9 mouse cellular contexts compared by ENCODE assay signal in genomic region chr14:48990471-48991143, GRCm38 (mm10).
DNase-seq lines count a peak whose midpoint lies in the region; ATAC-seq and TF ChIP-seq lines count a peak whose summit lies in the region.
"Had no signal": no experiment of that assay in that cellular context is flagged by ENCODE, and none has a peak within 500 bp of the region (broad histone marks: within the 10 kb centered on the region; RNA-seq: fewer than 3 reads in every experiment).

No protein-coding gene starts in this region.

- intact Hi-C loops in heart, postnatal 14 days (cut with DNase I): no loop called here

- no peaks in the 10 kb centered on the region for H3K36me3 ChIP-seq in ES-Bruce4 (ENCODE audit: control insufficient read depth, insufficient read depth, low read length, poor library complexity, severe bottlenecking)
- no peaks in the 10 kb centered on the region for H3K36me3 ChIP-seq in forebrain, embryonic 16.5 days (ENCODE audit: control insufficient read depth, insufficient read depth)
- H3K36me3 ChIP-seq in liver, adult 2 months (ENCODE audit: control insufficient read depth, insufficient read depth, low read length): no peaks in the 10 kb centered on the region
- H3K36me3 ChIP-seq in neural tube, embryonic 14.5 days (ENCODE audit: control insufficient read depth, insufficient read depth, low read length): no peaks in the 10 kb centered on the region
- H3K36me3 ChIP-seq: liver, embryonic 13.5 days had no signal

- TF ChIP-seq CTCF in ES-Bruce4 (IDR thresholded peaks at IDR 0.05; ENCODE audit: low read depth, low read length): peak; percentile 18
- 0 out of 2 replicates have a peak, but pooled peaks have one; percentile 20 for TF ChIP-seq CTCF in liver, adult 2 months (IDR thresholded peaks at IDR 0.05; ENCODE audit: low read depth, low read length)

- H3K4me3 ChIP-seq in ES-Bruce4 (ENCODE audit: low read depth, low read length): no peak overlapping the region
- H3K4me3 ChIP-seq in forebrain, embryonic 16.5 days (replicated peaks; ENCODE audit: low read length): no peak overlapping the region
- H3K4me3 ChIP-seq in liver, adult 2 months (ENCODE audit: insufficient read depth, low read depth, low read length): no peak overlapping the region
- H3K4me3 ChIP-seq in neural tube, embryonic 14.5 days (ENCODE audit: low read depth, low read length): no peak overlapping the region
- H3K4me3 ChIP-seq: liver, embryonic 13.5 days had no signal

- H3K9me3 ChIP-seq in ES-Bruce4 (replicated peaks; ENCODE audit: control insufficient read depth, insufficient read depth, low read length, poor library complexity, severe bottlenecking): no peaks in the 10 kb centered on the region
- H3K9me3 ChIP-seq in forebrain, embryonic 16.5 days (ENCODE audit: control insufficient read depth, low read length): no peaks in the 10 kb centered on the region
- no peaks in the 10 kb centered on the region for H3K9me3 ChIP-seq in neural tube, embryonic 14.5 days (ENCODE audit: control insufficient read depth, low read length)
- H3K9me3 ChIP-seq: liver, embryonic 13.5 days had no signal

- peak; percentile 77 for DNase-seq in cerebellum, adult 9-10 months
- DNase-seq in heart, postnatal 14 days: peak; percentile 36 to 66
- peak; percentile 46 to 54 for DNase-seq in kidney, postnatal 25 days
- DNase-seq in liver, adult 2 months (ENCODE audit: extremely low read depth, low read depth, low spot score): peak; percentile 21
- DNase-seq in yolk sac, embryonic 10.5 days (ENCODE audit: low spot score): peak; percentile 16
- DNase-seq: liver, embryonic 13.5 days had no signal

- TF ChIP-seq POLR2A in ES-Bruce4 (IDR thresholded peaks at IDR 0.05; ENCODE audit: insufficient read depth, low read length): no peak
- TF ChIP-seq POLR2A in liver, adult 2 months (IDR thresholded peaks at IDR 0.05; ENCODE audit: extremely low read depth, insufficient read depth, low read length): no peak

- H3K4me2 ChIP-seq in forebrain, embryonic 16.5 days (ENCODE audit: low read length): peak overlapping the region; percentile 46
- H3K4me2 ChIP-seq in neural tube, embryonic 14.5 days (ENCODE audit: low read depth, low read length): peak overlapping the region; percentile 32
- H3K4me2 ChIP-seq: liver, embryonic 13.5 days had no signal

- H3K79me2 ChIP-seq in liver, adult 2 months (ENCODE audit: control insufficient read depth, insufficient read depth, low read length): no peaks in the 10 kb centered on the region

- WGBS in forebrain, embryonic 16.5 days: 2% methylated on average over 17 of the region's 17 CpGs
- 15% methylated on average over 17 of the region's 17 CpGs for WGBS in liver, adult 2 months
- 16% methylated on average over 17 of the region's 17 CpGs for WGBS in neural tube, embryonic 14.5 days

- H3K27ac ChIP-seq in ES-Bruce4 (ENCODE audit: insufficient read depth, low read length): no peak overlapping the region
- no peak overlapping the region for H3K27ac ChIP-seq in forebrain, embryonic 16.5 days (ENCODE audit: low read length)
- H3K27ac ChIP-seq in liver, adult 2 months (replicated peaks; ENCODE audit: insufficient read depth, low read depth, low read length): no peak overlapping the region
- H3K27ac ChIP-seq in neural tube, embryonic 14.5 days (ENCODE audit: low read depth, low read length): no peak overlapping the region
- H3K27ac ChIP-seq: liver, embryonic 13.5 days had no signal

- H3K9ac ChIP-seq in ES-Bruce4 (ENCODE audit: low read depth, poor library complexity, severe bottlenecking): peak overlapping the region; percentile 5; the same call in 1 of the 2 replicates
- no peak overlapping the region for H3K9ac ChIP-seq in forebrain, embryonic 16.5 days (replicated peaks; ENCODE audit: low read depth, low read length)
- H3K9ac ChIP-seq in liver, adult 2 months (ENCODE audit: low read depth, low read length): no peak overlapping the region
- H3K9ac ChIP-seq in neural tube, embryonic 14.5 days (replicated peaks; ENCODE audit: low read depth, low read length): no peak overlapping the region
- H3K9ac ChIP-seq: liver, embryonic 13.5 days had no signal

- ATAC-seq in forebrain, embryonic 16.5 days: peak; percentile 97
- ATAC-seq in neural tube, embryonic 14.5 days (ENCODE audit: low read depth): peak; percentile 94

- no peak for TF ChIP-seq EP300 in ES-Bruce4 (IDR thresholded peaks at IDR 0.05; ENCODE audit: insufficient read depth, low read depth, low read length)

- H3K4me1 ChIP-seq in ES-Bruce4 (ENCODE audit: control insufficient read depth, insufficient read depth, low read length): no peaks in the 10 kb centered on the region
- H3K4me1 ChIP-seq in forebrain, embryonic 16.5 days (replicated peaks; ENCODE audit: control insufficient read depth, insufficient read depth, low read length): peaks cover 10% of the 10 kb centered on the region
- H3K4me1 ChIP-seq in liver, adult 2 months (ENCODE audit: control insufficient read depth, insufficient read depth, low read length): no peaks in the 10 kb centered on the region
- no peaks in the 10 kb centered on the region for H3K4me1 ChIP-seq in neural tube, embryonic 14.5 days (ENCODE audit: control insufficient read depth, insufficient read depth, low read length)
- H3K4me1 ChIP-seq: liver, embryonic 13.5 days had no signal

- no peaks in the 10 kb centered on the region for H3K27me3 ChIP-seq in ES-Bruce4 (ENCODE audit: control insufficient read depth, insufficient read depth, low read length, poor library complexity, severe bottlenecking)
- H3K27me3 ChIP-seq in forebrain, embryonic 16.5 days (replicated peaks; ENCODE audit: control insufficient read depth, insufficient read depth, low read length): no peaks in the 10 kb centered on the region; the same call in 1 of the 2 replicates
- no peaks in the 10 kb centered on the region for H3K27me3 ChIP-seq in liver, adult 2 months (ENCODE audit: control insufficient read depth, insufficient read depth, low read length)
- H3K27me3 ChIP-seq in neural tube, embryonic 14.5 days (ENCODE audit: control insufficient read depth, insufficient read depth, low read length): no peaks in the 10 kb centered on the region
- H3K27me3 ChIP-seq: liver, embryonic 13.5 days had no signal

Comparison
In these comparisons a context has a peak if more than half of its experiments do, and no peak if none do; other contexts are left out.
1. DNase-seq: peak in every context shown above with its lines; median percentile 77 in cerebellum, adult 9-10 months; 51 in heart, postnatal 14 days; 50 in kidney, postnatal 25 days; 21 in liver, adult 2 months; 16 in yolk sac, embryonic 10.5 days.